Mouse (Mus musculus): ENCODE results near the gene Serinc3. TPM values are rescaled to one million over a fixed set of nuclear protein-coding genes. Genes with fewer than 3 reads are reported as not detected.

Serinc3 gene
- polyA plus RNA-seq (2012; rRNA removed), result 232 and 282 TPM in 2 replicates

GRCm38 (mm10) chr2:163644575-163645385 is at the start of gene Serinc3:
Gene Serinc3 (minus strand): TSS chr2:163645131.

GRCm38 (mm10) chr2:163657975-163658886 is 13.3 kb upstream of the Serinc3 start, which contains the start of gene Pkig:
Gene Pkig (plus strand): TSS chr2:163658386.

GRCm38 (mm10) chr2:163602101-163602971 is 42.6 kb downstream of the Serinc3 start, which contains the start of gene Ttpal:
Gene Ttpal (plus strand): TSS chr2:163602314.

Other genes starting within 250 kb of the Serinc3 start
- gene Jph2, start 247.1 kb downstream of the Serinc3 start, polyA plus RNA-seq (2012; rRNA removed), result 0.05 and 0.21 TPM in 2 replicates
- gene Oser1, start 220.4 kb downstream of the Serinc3 start, polyA plus RNA-seq (2012; rRNA removed), result 12.5 and 15.3 TPM in 2 replicates
- gene Gdap1l1, start 206.7 kb downstream of the Serinc3 start, polyA plus RNA-seq (2012; rRNA removed), result 0.02 and 0.05 TPM in 2 replicates
- gene Fitm2, start 172.5 kb downstream of the Serinc3 start, polyA plus RNA-seq (2012; rRNA removed), result 1.7 and 1.9 TPM in 2 replicates
- not detected in 2 replicates for gene R3hdml, start 152.8 kb downstream of the Serinc3 start, polyA plus RNA-seq (2012; rRNA removed)
- gene Hnf4a, start 138.3 kb downstream of the Serinc3 start, polyA plus RNA-seq (2012; rRNA removed), result 19.3 and 24.0 TPM in 2 replicates
- 4.5 and 5.5 TPM in 2 replicates for gene Ttpal, start 42.8 kb downstream of the Serinc3 start, polyA plus RNA-seq (2012; rRNA removed)
- gene Pkig, start 13.3 kb upstream of the Serinc3 start, polyA plus RNA-seq (2012; rRNA removed), result 53.1 and 53.7 TPM in 2 replicates
- gene Ada, start 105.1 kb upstream of the Serinc3 start, polyA plus RNA-seq (2012; rRNA removed), result 3.4 TPM in 2 replicates
- gene Ccn5, start 175.7 kb upstream of the Serinc3 start, polyA plus RNA-seq (2012; rRNA removed), result 0.01 TPM in 1 of 2 replicates, not detected in the other
- not detected in 2 replicates for gene Kcnk15, start 208.5 kb upstream of the Serinc3 start, polyA plus RNA-seq (2012; rRNA removed)